Mouse (Mus musculus) small intestine, adult 2 months (tissue): ENCODE data around the gene Rln3.

Experiments used
- CTCF ChIP-seq: fragments of 200-500 bp; IDR thresholded peaks from 2 replicates; pipeline ENCODE4 v1.5.1; 2012; ENCODE audit warnings: low read depth, mild to moderate bottlenecking, control low read depth, inconsistent platforms, low read length, moderate library complexity, mixed read lengths; ENCODE audit not compliant: insufficient replicate concordance, insufficient read length; ENCODE audit errors: extremely low read depth
- POLR2A ChIP-seq: fragments of 200-500 bp; IDR thresholded peaks from 2 replicates; pipeline ENCODE4 v1.6.1; 2012; ENCODE audit warnings: low read depth, mild to moderate bottlenecking, control low read depth, inconsistent platforms, low read length, moderate library complexity

DNA sequence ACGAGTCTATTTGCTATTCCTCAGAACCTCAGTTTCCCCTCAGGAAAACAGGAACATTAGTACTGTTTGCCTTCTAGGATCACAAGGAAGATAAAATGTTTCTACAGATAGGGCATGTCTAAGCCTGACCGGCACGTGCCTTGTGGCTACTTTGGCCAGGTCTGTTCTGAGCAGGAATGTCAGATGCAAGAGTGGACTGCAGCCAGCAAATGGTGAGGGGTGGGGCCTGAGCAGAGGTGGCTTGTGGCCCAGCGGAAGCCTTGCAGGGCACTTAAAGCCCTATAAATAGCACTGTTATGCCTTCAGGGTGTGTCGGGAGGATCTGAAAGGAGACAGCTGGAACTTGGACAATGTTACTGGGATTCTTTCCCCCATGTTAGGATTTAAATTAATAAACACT lies 21.7 kb downstream of the Rln3 start:
- no peak for TF ChIP-seq POLR2A
- no peak for TF ChIP-seq CTCF
